Mouse (Mus musculus): ENCODE data around the gene Metap1. TPM values are rescaled to one million over a fixed set of nuclear protein-coding genes. Genes with fewer than 3 reads are reported as not detected.

The Metap1 gene
- polyA plus RNA-seq (2016; fragmentation: Nextera tagmentation; extraction: Ambion mirVana) = 47.9 and 48.0 TPM in 2 replicates

- no peaks in the 10 kb centered on the region for H3K27me3 ChIP-seq (ENCODE audit: low read depth, poor library complexity, severe bottlenecking)
- peak within 1 kb of the TSS; percentile 94 for H3K4me3 ChIP-seq
- peak within 1 kb of the TSS; percentile 93 for H3K27ac ChIP-seq (replicated peaks)
- H3K36me3 ChIP-seq = peaks cover 30% of the 10 kb centered on the region
- H3K9me3 ChIP-seq (replicated peaks) = peaks cover 5% of the 10 kb centered on the region
- WGBS = under 1% methylated on average over 35 of the region's 65 CpGs
- DNase-seq (ENCODE audit: low spot score) = peak; percentile 98
- peaks cover 14% of the 10 kb centered on the region for H3K4me1 ChIP-seq
These were observed at the start of gene Metap1 for GRCm38 (mm10) chr3:138489327-138490033. Gene Metap1, minus strand, starts transcription at chr3:138489515.

GRCm38 (mm10) chr3:138536031-138536430, 46.7 kb upstream of the Metap1 start:
- H3K4me3 ChIP-seq = no peak overlapping the region
- H3K9me3 ChIP-seq (replicated peaks) = no peaks in the 10 kb centered on the region
- H3K4me1 ChIP-seq = peaks cover 7% of the 10 kb centered on the region
- 98% methylated on average over 2 of the region's 2 CpGs for WGBS
- H3K27me3 ChIP-seq (ENCODE audit: low read depth, poor library complexity, severe bottlenecking) = no peaks in the 10 kb centered on the region
- no peak for DNase-seq (ENCODE audit: low spot score)
- H3K27ac ChIP-seq (replicated peaks) = no peak overlapping the region
- H3K36me3 ChIP-seq = peaks cover 26% of the 10 kb centered on the region

- H3K4me1 ChIP-seq = peaks cover 33% of the 10 kb centered on the region
- no peaks in the 10 kb centered on the region for H3K9me3 ChIP-seq (replicated peaks)
- peaks cover 21% of the 10 kb centered on the region for H3K36me3 ChIP-seq
- H3K4me3 ChIP-seq = no peak overlapping the region
- H3K27me3 ChIP-seq (ENCODE audit: low read depth, poor library complexity, severe bottlenecking) = no peaks in the 10 kb centered on the region
- 83% methylated on average over 2 of the region's 2 CpGs for WGBS
- DNase-seq (ENCODE audit: low spot score) = no peak
- H3K27ac ChIP-seq (replicated peaks) = no peak overlapping the region
These were observed 43.4 kb upstream of the Metap1 start for GRCm38 (mm10) chr3:138532764-138533163.

- 81% methylated on average over 12 of the region's 12 CpGs for WGBS
- Histone ChIP-seq H3K4me1 (peaks cover 33% of the 10 kb centered on the region), H3K4me3 (no peak overlapping the region), H3K27me3 (ENCODE audit: low read depth, poor library complexity, severe bottlenecking) (no peaks in the 10 kb centered on the region), H3K9me3 (replicated peaks) (no peaks in the 10 kb centered on the region), H3K36me3 (peaks cover 21% of the 10 kb centered on the region), H3K27ac (replicated peaks) (no peak overlapping the region)
- no peak for DNase-seq (ENCODE audit: low spot score)
These were observed 42.3 kb upstream of the Metap1 start for GRCm38 (mm10) chr3:138531479-138532181.

GRCm38 (mm10) chr3:138530578-138531478, 41.5 kb upstream of the Metap1 start:
- peaks cover 15% of the 10 kb centered on the region for H3K36me3 ChIP-seq
- peaks cover 41% of the 10 kb centered on the region for H3K4me1 ChIP-seq
- 88% methylated on average over 8 of the region's 8 CpGs for WGBS
- no peak for DNase-seq (ENCODE audit: low spot score)
- H3K27ac ChIP-seq (replicated peaks) = no peak overlapping the region
- H3K9me3 ChIP-seq (replicated peaks) = no peaks in the 10 kb centered on the region
- H3K4me3 ChIP-seq = no peak overlapping the region
- peaks cover 2% of the 10 kb centered on the region for H3K27me3 ChIP-seq (ENCODE audit: low read depth, poor library complexity, severe bottlenecking)

- 5% methylated on average over 16 of the region's 16 CpGs for WGBS
- no peak for DNase-seq (ENCODE audit: low spot score)
These were observed 39.0 kb upstream of the Metap1 start for GRCm38 (mm10) chr3:138528265-138528664.

GRCm38 (mm10) chr3:138527667-138528231, 38.4 kb upstream of the Metap1 start:
- peak; percentile 89 for DNase-seq (ENCODE audit: low spot score)
- WGBS = under 1% methylated on average over 64 of the region's 64 CpGs
- Histone ChIP-seq H3K4me1 (peaks cover 45% of the 10 kb centered on the region), H3K36me3 (peaks cover 5% of the 10 kb centered on the region; the same call in 1 of the 2 replicates), H3K4me3 (peak overlapping the region; percentile 82), H3K27ac (replicated peaks) (peak overlapping the region; percentile 99), H3K27me3 (ENCODE audit: low read depth, poor library complexity, severe bottlenecking) (peaks cover 12% of the 10 kb centered on the region), H3K9me3 (replicated peaks) (no peaks in the 10 kb centered on the region)

More at GRCm38 (mm10) chr3:138528265-138528664, 39.0 kb upstream of the Metap1 start:
- peak overlapping the region; percentile 99 for H3K27ac ChIP-seq (replicated peaks)
- H3K4me1 ChIP-seq = peaks cover 45% of the 10 kb centered on the region
- H3K4me3 ChIP-seq = peak overlapping the region; percentile 82
- H3K36me3 ChIP-seq = peaks cover 5% of the 10 kb centered on the region; the same call in 1 of the 2 replicates
- no peaks in the 10 kb centered on the region for H3K9me3 ChIP-seq (replicated peaks)
- peaks cover 12% of the 10 kb centered on the region for H3K27me3 ChIP-seq (ENCODE audit: low read depth, poor library complexity, severe bottlenecking)

- peak overlapping the region; percentile 82 for H3K4me3 ChIP-seq
- no peaks in the 10 kb centered on the region for H3K9me3 ChIP-seq (replicated peaks)
- peaks cover 5% of the 10 kb centered on the region; the same call in 1 of the 2 replicates for H3K36me3 ChIP-seq
- peak; percentile 97 for DNase-seq (ENCODE audit: low spot score)
- H3K27ac ChIP-seq (replicated peaks) = peak overlapping the region; percentile 99
- peaks cover 12% of the 10 kb centered on the region for H3K27me3 ChIP-seq (ENCODE audit: low read depth, poor library complexity, severe bottlenecking)
- WGBS = under 1% methylated on average over 85 of the region's 85 CpGs
- H3K4me1 ChIP-seq = peaks cover 45% of the 10 kb centered on the region
These were observed 37.8 kb upstream of the Metap1 start for GRCm38 (mm10) chr3:138526916-138527666.

- Histone ChIP-seq H3K27ac (replicated peaks) (peak within 1 kb of the TSS; percentile 99), H3K4me1 (peaks cover 40% of the 10 kb centered on the region), H3K36me3 (no peaks in the 10 kb centered on the region), H3K27me3 (ENCODE audit: low read depth, poor library complexity, severe bottlenecking) (peaks cover 12% of the 10 kb centered on the region), H3K9me3 (replicated peaks) (no peaks in the 10 kb centered on the region), H3K4me3 (peak within 1 kb of the TSS; percentile 82)
- peak; percentile 34 for DNase-seq (ENCODE audit: low spot score)
- WGBS = 1% methylated on average over 39 of the region's 39 CpGs
These were observed 37.0 kb upstream of the Metap1 start, which contains the start of gene Eif4e for GRCm38 (mm10) chr3:138526073-138526915. Gene Eif4e, plus strand, starts transcription at chr3:138526179.

- Histone ChIP-seq H3K4me1 (peaks cover 33% of the 10 kb centered on the region), H3K27me3 (ENCODE audit: low read depth, poor library complexity, severe bottlenecking) (peaks cover 12% of the 10 kb centered on the region), H3K36me3 (no peaks in the 10 kb centered on the region), H3K9me3 (replicated peaks) (no peaks in the 10 kb centered on the region), H3K27ac (replicated peaks) (0 out of 2 replicates have a peak overlapping the region, but pooled peaks have one; percentile 99), H3K4me3 (peak overlapping the region; percentile 82)
- DNase-seq (ENCODE audit: low spot score) = no peak
- WGBS = 48% methylated on average over 8 of the region's 8 CpGs
These were observed 36.2 kb upstream of the Metap1 start for GRCm38 (mm10) chr3:138525494-138525893.

GRCm38 (mm10) chr3:138523956-138524355, 34.6 kb upstream of the Metap1 start:
- H3K36me3 ChIP-seq = no peaks in the 10 kb centered on the region
- no peak overlapping the region for H3K27ac ChIP-seq (replicated peaks)
- DNase-seq (ENCODE audit: low spot score) = no peak
- H3K4me1 ChIP-seq = peaks cover 19% of the 10 kb centered on the region
- 96% methylated on average over 4 of the region's 4 CpGs for WGBS
- no peak overlapping the region for H3K4me3 ChIP-seq
- peaks cover 12% of the 10 kb centered on the region for H3K27me3 ChIP-seq (ENCODE audit: low read depth, poor library complexity, severe bottlenecking)
- H3K9me3 ChIP-seq (replicated peaks) = no peaks in the 10 kb centered on the region
